Mouse (Mus musculus): Measurements from ENCODE around the gene Cyb5r3. TPM values are rescaled to one million over a fixed set of nuclear protein-coding genes. Genes with fewer than 3 reads are reported as not detected.

The Cyb5r3 gene
- total RNA-seq (2021) = 10 to 100 TPM; 91.1 to 94.6 TPM

DNA sequence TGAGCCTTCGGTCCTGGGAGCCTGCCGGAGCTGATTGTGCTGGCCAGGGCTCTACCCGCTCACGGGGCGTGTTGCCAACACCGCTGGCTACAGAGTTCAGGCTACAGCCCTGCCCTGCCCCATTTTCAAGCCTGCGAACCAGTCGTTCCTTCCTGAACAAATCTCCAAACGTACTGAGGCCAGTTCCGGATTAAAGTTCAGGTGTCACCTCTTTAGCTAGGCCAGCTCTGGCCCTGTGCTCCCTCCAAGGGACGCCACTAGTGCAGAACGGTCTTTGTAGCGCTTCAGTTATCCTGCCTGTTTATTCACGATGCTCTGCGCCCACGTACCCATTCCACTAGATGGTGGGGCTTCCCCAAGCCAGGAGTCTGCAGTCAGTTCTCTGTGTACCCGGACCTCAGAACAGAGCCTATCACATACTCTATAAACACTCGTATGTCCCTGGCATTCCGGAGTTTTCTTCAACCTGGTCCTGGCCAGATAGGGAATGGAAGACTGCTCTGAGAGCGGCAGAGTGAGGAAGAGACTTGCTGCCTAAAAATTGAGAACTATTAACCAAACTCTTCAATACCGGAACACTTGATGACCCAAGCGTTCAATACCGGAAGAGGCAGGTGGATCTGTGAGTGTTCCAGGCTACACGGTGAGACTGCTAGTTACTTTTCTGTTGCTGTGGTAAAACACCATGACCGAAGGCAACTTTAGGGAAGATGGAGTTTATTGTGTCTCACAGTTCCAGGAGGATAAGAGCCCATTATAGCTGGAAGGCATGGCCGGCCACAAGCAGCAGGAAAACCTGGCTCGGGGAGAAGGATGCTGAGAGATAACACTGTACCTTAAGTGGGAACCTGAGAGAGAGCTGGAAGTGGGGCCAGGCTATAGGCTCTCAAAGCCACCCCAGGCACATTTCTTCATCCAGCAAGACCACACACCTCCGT lies at the start of gene Cyb5r3:
Cyb5r3 (minus strand) TSS at position 101 of the 938 bp plus-strand sequence.
- intact Hi-C loops (cut with DNase I) = loop anchor here (5.0 kb wide), 2 partner anchors 35 to 345 kb away; no protein-coding TSS in a partner anchor
- no peak for DNase-seq (ENCODE audit: extremely low spot score in 1 of 2, low spot score in 2 of 2)

DNA sequence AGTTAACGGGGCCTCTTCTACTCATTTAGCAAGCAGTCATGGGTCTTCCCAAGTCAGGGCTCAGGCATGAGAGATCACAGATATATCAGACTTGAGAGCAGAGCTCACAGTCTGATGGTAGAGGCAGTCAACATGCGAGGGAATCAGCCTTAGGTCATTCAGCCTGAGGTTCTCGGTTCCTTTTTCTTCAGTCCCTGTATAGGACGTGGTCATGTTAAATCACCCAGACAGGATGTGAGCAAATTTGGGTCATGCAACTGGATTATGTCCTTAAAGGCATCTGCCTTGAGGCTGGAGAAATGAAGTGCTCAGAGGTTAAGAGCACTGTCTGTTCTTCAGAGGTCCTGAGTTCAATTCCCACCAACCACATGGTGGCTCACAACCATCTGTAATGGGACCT lies 49.3 kb upstream of the Cyb5r3 start:
- intact Hi-C loops (cut with DNase I) = no loop called here

DNA sequence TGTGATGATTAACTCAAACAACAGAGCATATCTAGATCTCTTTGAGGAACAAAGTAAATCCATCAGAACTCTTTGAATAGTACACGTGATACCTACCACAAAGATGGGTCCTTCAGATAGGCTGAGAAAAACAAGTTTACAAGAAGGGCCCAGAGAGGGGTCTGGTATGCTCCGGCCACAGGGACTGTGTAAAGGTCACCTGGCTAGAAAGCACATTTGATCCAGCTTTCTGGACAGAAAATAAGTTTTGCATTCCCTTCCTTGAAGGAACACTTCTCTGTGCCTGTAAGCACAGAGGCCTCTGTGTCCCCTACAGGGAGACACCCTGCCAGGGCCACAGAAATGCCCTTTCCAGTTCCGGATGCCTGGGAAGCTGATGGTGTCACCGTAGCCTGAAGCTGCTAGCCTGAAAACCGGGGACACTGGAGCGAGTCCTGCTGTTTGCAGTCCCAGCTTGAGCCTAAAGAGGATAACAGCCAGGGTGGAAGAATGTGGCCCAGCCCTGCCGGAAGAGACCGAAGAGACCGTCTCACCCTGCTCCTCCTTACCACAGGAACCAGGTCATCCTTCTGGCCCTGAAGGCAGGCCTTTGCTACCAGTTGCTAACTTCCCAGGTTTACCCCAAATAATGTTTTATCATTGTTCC lies 48.1 kb upstream of the Cyb5r3 start:
- intact Hi-C loops (cut with DNase I) = no loop called here
- no peak for DNase-seq (ENCODE audit: extremely low spot score in 1 of 2, low spot score in 2 of 2)

More for the DNA sequence above, 49.3 kb upstream of the Cyb5r3 start:
- DNase-seq (ENCODE audit: extremely low spot score in 1 of 2, low spot score in 2 of 2) = no peak

DNA sequence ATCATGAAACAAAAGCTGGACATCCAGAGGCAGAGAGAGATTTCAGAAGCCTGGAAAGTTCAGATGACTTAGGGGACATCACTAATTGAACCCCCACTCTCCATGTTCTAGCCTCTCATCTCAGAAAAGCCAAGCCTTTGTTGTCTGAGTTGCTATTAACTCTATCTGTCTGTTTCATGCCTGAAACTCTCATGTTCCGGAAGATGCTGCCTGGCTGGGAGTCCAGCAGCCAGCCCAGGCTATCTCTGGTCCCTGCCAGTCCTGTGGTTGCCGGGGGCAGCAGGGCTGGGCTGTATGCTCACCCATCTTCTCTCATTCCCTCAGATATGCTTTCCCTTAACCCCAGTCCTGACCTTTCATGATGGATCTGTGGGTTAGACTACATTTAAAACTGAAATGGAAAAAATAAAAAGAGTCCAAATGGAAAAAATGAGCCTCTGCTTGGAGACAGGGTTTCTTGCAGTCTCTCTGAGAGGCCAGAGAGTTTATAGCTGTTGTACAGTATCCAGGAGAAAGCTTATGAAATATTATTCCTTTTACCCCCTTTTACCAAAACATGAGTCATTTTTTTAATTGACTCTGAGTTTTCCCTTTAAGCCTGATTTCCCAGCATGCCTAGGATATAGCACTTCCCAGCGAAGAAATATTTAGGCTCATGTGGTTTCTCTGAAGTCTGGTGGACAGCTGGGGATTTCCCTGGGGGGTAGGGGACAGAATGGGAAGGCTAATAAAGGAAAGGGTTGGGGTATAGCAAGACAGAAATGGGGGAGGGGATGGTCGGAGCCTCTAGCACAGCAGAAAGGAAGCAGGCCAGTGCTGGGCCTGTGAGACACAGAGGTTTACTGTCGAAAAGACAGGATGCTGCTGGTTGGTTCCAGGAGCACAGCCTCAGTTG lies 43.2 kb upstream of the Cyb5r3 start:
- intact Hi-C loops (cut with DNase I) = loop anchor here (10.0 kb wide), 2 partner anchors 129 to 299 kb away; partner anchors contain the start of gene Ttll1
- peak in 1 of 2 experiments; percentile 76 for DNase-seq (ENCODE audit: extremely low spot score in 1 of 2, low spot score in 2 of 2)

DNA sequence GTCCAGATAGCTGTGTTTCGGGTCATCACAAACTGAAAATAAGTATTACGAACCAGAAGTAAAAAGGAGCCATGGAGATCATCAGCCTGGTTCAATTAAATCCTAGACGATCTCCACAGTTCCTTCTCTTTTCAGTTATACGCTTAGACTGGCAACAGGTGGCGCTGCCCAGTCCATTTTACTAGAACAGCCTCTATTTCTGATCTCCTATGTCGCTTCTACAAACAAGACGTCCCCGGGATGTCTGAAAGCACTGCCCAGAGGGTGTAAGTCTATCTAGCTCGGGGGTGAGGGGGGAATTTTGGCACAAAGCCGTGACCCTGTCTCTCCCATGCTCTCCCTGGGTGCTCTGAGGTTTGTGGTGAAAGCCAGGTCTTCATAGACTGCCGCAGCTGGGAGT lies 37.8 kb upstream of the Cyb5r3 start:
- peak; percentile 52 to 80 for DNase-seq (ENCODE audit: extremely low spot score in 1 of 2, low spot score in 2 of 2)
- intact Hi-C loops (cut with DNase I) = loop anchor here (10.0 kb wide), 2 partner anchors 135 to 305 kb away; partner anchors contain the start of gene Ttll1

DNA sequence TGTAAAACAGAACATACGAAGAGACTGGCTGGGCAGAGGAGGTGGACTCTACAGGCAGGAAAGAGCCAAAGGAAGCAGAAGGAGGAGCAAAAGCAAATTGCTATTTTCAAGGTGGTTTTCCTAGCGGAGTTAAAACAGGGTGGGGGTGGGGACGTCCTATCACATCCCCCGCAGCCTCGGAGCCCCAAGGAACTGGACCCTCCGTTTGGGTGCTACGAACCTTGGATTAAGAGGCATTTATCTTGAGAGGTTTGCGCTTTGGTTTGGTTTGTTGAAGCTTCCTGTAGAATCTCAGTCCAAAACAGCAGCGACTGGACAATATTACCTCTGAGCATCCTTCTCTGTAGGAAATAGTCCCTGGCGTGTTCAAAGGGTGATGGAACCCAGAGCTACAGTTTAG lies 37.3 kb upstream of the Cyb5r3 start:
- no peak for DNase-seq (ENCODE audit: extremely low spot score in 1 of 2, low spot score in 2 of 2)
- intact Hi-C loops (cut with DNase I) = loop anchor here (5.0 to 10.0 kb wide), 3 partner anchors 37 to 305 kb away; partner anchors contain the start of genes Cyb5r3 and Ttll1

DNA sequence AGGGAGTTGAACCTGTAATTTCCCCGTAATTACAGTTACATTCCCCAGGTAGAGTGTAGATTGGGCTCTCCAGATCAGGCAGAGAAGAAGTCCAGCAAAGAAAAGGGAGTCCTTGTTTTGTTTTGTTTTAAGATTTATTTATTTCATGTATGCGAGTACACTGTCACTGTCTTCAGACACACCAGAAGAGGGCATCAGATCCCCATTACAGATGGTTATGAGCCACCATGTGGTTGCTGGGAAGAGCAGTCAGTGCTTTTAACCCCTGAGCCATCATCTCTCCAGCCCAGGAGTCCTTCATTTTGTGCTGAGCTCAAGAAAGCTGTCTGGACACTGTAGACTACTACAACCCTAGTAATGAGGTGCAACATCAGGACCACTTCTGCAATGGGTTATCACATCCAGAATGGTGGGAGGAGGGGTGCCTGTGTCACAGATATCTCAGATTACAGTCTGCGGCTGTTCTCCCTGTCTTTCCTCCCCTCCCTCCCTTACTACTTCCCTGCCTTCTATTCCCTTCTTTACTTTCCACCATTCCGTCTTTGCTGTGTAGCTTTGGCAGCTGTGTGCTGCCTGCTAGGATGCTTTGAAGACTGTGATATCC lies 36.8 kb upstream of the Cyb5r3 start:
- intact Hi-C loops (cut with DNase I) = loop anchor here (5.0 kb wide), 1 partner anchor 37 kb away; the partner anchor contains the start of gene Cyb5r3

DNA sequence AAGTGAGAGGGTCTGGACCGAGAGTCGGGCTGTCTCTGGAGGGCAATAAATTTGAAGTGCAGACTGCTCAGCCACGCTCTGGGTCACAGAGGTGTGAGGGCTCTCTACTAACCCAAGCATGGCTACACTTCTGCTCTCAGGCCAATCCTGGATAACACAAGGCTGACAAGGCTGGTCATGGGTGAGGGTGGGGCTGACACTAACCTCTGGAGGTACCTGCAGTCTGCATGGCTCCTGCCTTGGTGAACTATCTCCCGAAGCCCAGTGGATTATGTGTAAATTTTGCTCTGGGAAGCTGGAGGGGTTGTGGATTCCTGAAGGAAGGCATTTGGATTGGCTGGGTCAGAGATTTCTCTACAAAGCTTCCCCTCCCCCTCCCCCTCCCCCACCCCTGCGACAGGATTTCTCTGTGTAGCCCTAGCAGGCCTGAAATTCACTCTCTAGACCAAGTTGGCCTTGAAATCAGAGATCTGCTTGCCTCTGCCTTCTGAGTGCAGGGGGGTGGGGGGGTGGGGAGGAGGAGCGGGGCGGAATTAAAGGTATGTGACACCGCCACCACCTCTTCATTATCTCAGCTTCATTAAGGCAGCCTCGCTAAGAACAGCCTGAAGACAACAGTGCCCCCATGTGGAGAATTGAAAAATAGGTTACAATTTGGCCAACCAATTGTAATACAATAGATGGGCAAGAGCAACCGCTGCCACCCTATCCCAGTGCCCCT lies 32.5 kb upstream of the Cyb5r3 start:
- intact Hi-C loops (cut with DNase I) = loop anchor here (5.0 kb wide), 1 partner anchor 33 kb away; the partner anchor contains the start of gene Cyb5r3
- peak in 1 of 2 experiments; percentile 51 for DNase-seq (ENCODE audit: extremely low spot score in 1 of 2, low spot score in 2 of 2)

More for the DNA sequence above, 36.8 kb upstream of the Cyb5r3 start:
- DNase-seq (ENCODE audit: extremely low spot score in 1 of 2, low spot score in 2 of 2) = no peak

DNA sequence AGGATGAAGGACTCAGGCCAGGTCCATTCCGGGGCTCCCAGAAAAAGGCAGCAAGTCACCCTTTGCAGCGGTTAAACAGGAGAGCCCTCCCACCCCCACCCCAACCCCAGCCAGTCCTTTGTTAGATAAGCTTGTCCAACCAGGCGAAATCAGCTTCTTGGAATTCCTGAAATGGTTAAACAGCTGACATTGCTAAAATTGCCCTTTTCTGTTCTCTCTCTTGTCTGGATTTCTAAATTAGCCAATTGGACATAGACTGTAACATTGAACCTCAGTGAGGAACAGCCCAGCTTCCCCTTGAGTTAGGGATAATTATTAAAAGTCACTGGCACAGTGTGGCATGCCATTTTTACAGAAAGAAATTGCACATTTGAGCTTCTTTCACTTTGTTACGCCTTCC lies 30.0 kb upstream of the Cyb5r3 start:
- intact Hi-C loops (cut with DNase I) = no loop called here
- DNase-seq (ENCODE audit: extremely low spot score in 1 of 2, low spot score in 2 of 2) = no peak

DNA sequence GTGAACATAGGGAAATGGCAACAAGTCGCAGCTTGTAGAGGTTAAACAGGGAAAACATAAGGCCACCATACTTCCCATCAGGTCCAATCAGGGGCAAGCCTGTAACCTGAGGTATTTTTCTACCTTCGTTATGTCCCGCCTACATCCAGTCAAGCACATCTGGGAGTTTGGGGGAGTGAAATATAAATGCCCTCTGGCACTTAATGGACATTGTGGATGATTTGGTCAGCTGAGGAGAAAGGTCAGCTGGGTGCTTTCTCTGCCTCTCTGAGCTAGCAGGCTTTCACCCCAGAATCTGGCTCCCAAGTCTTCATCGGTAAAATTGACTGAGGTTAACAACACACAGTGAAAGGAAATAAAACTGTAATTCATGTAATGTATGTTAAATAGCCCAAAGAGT lies 21.0 kb upstream of the Cyb5r3 start:
- no peak for DNase-seq (ENCODE audit: extremely low spot score in 1 of 2, low spot score in 2 of 2)
- intact Hi-C loops (cut with DNase I) = no loop called here

DNA sequence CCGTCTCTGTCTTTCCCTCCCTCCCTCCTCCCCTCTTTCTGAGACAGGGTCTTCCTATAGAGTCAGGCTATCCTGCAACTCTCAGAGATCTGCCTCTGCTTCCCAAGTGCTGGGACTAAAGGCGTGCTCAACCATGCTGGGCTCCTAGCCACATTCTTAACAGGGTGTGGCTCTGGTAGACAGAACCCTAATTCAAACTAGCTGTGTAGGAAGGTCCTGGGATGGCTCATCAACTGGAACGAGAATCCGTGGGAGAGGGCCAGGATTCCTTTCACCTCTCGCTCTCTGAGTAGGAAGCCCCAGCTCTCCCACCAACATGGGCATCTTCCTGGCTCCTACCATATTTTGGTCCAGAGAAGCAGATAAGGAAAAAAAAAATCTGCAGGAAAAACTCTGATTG lies 10.0 kb upstream of the Cyb5r3 start:
- intact Hi-C loops (cut with DNase I) = no loop called here
- DNase-seq (ENCODE audit: extremely low spot score in 1 of 2, low spot score in 2 of 2) = no peak

DNA sequence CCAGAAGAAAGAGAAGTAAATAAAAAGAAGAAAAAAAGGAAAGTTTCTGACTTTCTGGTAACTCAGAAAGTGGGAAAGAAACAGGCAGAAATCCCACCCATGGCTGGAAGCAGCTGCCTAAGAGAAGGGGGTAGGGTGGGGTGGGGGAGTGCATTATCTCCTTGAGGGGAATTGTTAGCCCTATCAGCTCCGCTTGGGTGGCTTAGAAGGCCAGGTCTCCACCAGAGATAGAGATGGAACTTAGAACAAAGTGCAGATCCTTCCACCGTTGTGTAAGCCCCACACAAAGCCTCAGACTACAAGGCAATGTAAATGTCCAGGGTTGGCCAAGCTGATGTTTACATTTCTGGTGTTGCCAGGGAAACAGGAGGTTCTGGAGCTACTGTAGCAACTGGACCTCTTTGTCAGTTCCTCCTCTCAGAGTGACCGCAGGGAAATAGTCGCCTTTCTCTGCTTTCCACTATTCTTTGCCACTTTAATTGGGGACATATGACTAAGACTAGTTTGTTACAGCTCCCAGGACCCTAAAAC lies 9.5 kb upstream of the Cyb5r3 start:
- intact Hi-C loops (cut with DNase I) = no loop called here
- no peak for DNase-seq (ENCODE audit: extremely low spot score in 1 of 2, low spot score in 2 of 2)

DNA sequence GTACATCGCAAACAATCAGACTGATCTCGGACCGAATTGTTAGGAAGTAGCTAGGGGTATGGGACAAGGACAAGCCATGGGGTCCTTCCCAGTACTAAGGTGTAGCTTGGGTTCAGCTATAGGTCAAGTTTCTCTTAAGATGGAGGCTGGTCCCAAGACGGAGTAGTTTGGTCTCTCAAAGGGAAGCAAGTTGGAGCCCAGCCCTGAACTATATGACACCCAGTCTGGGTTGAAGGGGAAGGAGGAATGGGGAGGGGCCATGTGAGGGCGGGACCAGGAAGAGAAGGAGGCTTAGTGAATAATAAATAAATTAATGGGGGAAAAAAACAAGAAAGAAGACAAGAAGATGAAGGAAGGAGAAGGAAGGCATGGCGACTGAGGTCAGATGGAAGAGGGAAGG lies 7.6 kb upstream of the Cyb5r3 start:
- intact Hi-C loops (cut with DNase I) = no loop called here
- DNase-seq (ENCODE audit: extremely low spot score in 1 of 2, low spot score in 2 of 2) = no peak

DNA sequence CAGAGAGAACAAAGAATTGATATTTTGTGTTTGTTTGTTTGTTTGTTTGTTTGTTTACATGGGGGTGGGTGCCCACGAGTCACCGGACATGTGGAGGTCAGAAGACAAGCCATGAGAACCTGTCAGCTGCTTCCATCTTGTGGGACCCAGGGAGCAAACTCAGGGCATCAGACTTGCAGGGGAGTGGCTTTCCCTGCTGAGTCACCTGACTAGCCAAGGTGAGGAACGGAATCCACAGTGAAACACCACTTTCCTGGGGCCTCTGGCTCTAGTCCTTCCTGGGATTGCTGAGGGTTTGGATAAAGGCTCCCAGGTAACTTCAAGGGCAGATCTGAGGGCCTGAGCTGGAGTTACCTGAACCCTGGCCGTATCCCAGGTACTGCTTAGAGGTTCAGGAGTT lies 4.3 kb upstream of the Cyb5r3 start:
- intact Hi-C loops (cut with DNase I) = no loop called here
- DNase-seq (ENCODE audit: extremely low spot score in 1 of 2, low spot score in 2 of 2) = no peak

DNA sequence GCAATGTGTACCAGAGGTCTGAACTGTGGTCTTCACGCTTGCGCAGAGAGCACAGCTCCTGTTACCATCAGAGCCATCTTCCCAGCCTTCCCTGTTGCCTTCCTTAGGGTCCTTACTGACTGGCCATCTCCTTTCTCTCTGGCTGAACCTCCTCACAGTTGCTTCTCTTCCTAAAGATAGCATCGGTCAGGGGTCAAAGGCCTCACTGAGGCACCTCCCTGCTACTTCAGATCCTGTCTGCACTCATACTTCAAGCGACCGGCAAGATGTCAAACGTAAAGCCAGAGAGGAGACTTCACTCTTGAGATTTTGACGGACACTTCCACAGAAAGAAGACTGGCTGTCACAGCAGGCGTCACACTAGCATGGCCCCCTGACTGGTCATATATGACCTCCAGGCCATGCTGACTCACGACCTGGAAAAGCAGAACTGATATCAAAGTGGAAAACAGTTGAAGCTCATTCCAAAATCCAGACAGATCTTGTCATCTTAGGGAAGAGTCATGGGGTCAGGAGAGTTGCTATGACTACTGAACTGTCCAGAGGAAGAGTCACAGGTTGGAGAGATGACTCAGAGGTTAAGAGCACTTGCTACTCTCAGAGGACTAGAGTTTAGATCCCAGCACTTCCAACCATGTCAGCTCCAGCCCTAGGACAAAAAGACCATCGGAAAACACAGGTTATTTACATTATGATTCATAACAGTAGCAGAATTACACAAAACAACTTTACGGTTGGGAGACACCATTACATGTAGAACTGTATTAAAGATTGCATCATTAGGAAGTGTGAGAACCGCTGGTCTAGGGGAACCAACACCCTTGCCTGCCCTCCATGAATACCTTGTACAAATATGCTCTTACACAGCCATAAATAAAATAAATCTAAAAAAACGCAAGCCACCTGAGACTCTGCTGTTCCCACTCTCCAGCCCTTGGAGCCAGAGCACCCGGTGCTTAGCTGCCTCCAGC lies 1.8 kb upstream of the Cyb5r3 start:
- intact Hi-C loops (cut with DNase I) = loop anchor here (5.0 kb wide), 2 partner anchors 33 to 343 kb away; no protein-coding TSS in a partner anchor
- DNase-seq (ENCODE audit: extremely low spot score in 1 of 2, low spot score in 2 of 2) = no peak

All from left cerebral cortex, postnatal 10 days (tissue).